Mouse (Mus musculus) E14TG2a.4 (cell line): ENCODE measurements around the gene Sox5.

ENCODE experiments used
- H3K27me3 ChIP-seq: 2 replicates; pipeline ENCODE4 v1.6.1; 2014; ENCODE audit warnings: low read length, control low read depth; ENCODE audit not compliant: insufficient read depth
- H3K36me3 ChIP-seq: 2 replicates; pipeline ENCODE4 v1.6.1; 2014; ENCODE audit warnings: low read length, control low read depth; ENCODE audit not compliant: insufficient read depth
- H3K4me1 ChIP-seq: replicated peaks from 2 replicates; pipeline ENCODE4 v1.6.1; 2014; ENCODE audit warnings: low read depth, low read length, control low read depth
- H3K4me3 ChIP-seq: replicated peaks from 2 replicates; pipeline ENCODE4 v1.5.1; 2014; ENCODE audit warnings: mild to moderate bottlenecking, low read length
- H3K9me3 ChIP-seq: 2 replicates; pipeline ENCODE4 v1.6.1; 2014; ENCODE audit warnings: low read length, control low read depth
- CTCF ChIP-seq: conservative IDR thresholded peaks from 2 replicates; pipeline ENCODE4 v1.5.1; 2014; ENCODE audit warnings: low read length
- NANOG ChIP-seq: IDR thresholded peaks from 2 replicates; pipeline ENCODE4 v1.6.1; 2014; ENCODE audit warnings: borderline replicate concordance, low read length, mixed read lengths
- POU5F1 ChIP-seq: IDR thresholded peaks from 2 replicates; pipeline ENCODE4 v1.6.1; 2014; ENCODE audit warnings: low read length, borderline replicate concordance

Sox5 gene

GRCm38 (mm10) chr6:144039221-144039620 lies 742.6 kb downstream of the Sox5 start:
- no peak for TF ChIP-seq POU5F1
- TF ChIP-seq NANOG: no peak
- no peak for TF ChIP-seq CTCF
- no peak overlapping the region for H3K4me3 ChIP-seq
- no peaks in the 10 kb centered on the region for H3K9me3 ChIP-seq
- no peaks in the 10 kb centered on the region for H3K4me1 ChIP-seq
- no peaks in the 10 kb centered on the region for H3K36me3 ChIP-seq
- H3K27me3 ChIP-seq: no peaks in the 10 kb centered on the region

- Histone ChIP-seq H3K36me3 (no peaks in the 10 kb centered on the region), H3K4me3 (no peak overlapping the region), H3K4me1 (no peaks in the 10 kb centered on the region), H3K9me3 (no peaks in the 10 kb centered on the region), H3K27me3 (no peaks in the 10 kb centered on the region)
- TF ChIP-seq POU5F1: no peak
- no peak for TF ChIP-seq NANOG
- TF ChIP-seq CTCF: no peak
Observed at GRCm38 (mm10) chr6:144033191-144033590, 748.6 kb downstream of the Sox5 start.

GRCm38 (mm10) chr6:144016929-144017328 lies 764.8 kb downstream of the Sox5 start:
- Histone ChIP-seq H3K36me3 (no peaks in the 10 kb centered on the region), H3K9me3 (no peaks in the 10 kb centered on the region), H3K27me3 (no peaks in the 10 kb centered on the region), H3K4me1 (no peaks in the 10 kb centered on the region), H3K4me3 (no peak overlapping the region)
- TF ChIP-seq NANOG: no peak

GRCm38 (mm10) chr6:144011880-144012524 lies 769.8 kb downstream of the Sox5 start:
- Histone ChIP-seq H3K36me3 (no peaks in the 10 kb centered on the region), H3K27me3 (no peaks in the 10 kb centered on the region), H3K9me3 (no peaks in the 10 kb centered on the region), H3K4me3 (no peak overlapping the region), H3K4me1 (no peaks in the 10 kb centered on the region)
- TF ChIP-seq CTCF (no peak), NANOG (no peak), POU5F1 (no peak)

- Histone ChIP-seq H3K9me3 (no peaks in the 10 kb centered on the region), H3K4me3 (no peak overlapping the region), H3K36me3 (no peaks in the 10 kb centered on the region), H3K27me3 (no peaks in the 10 kb centered on the region), H3K4me1 (no peaks in the 10 kb centered on the region)
- TF ChIP-seq POU5F1: no peak
- TF ChIP-seq CTCF: no peak
- TF ChIP-seq NANOG: no peak
Observed at GRCm38 (mm10) chr6:144010995-144011394, 770.8 kb downstream of the Sox5 start.

GRCm38 (mm10) chr6:144010285-144010684 lies 771.5 kb downstream of the Sox5 start:
- H3K4me3 ChIP-seq: no peak overlapping the region
- H3K27me3 ChIP-seq: no peaks in the 10 kb centered on the region
- TF ChIP-seq CTCF (no peak), NANOG (no peak), POU5F1 (no peak)
- H3K36me3 ChIP-seq: no peaks in the 10 kb centered on the region
- H3K9me3 ChIP-seq: no peaks in the 10 kb centered on the region
- no peaks in the 10 kb centered on the region for H3K4me1 ChIP-seq

GRCm38 (mm10) chr6:144005132-144005531 lies 776.6 kb downstream of the Sox5 start:
- TF ChIP-seq POU5F1 (no peak), CTCF (peak; percentile 51)
- Histone ChIP-seq H3K27me3 (no peaks in the 10 kb centered on the region), H3K4me1 (no peaks in the 10 kb centered on the region), H3K4me3 (no peak overlapping the region), H3K9me3 (no peaks in the 10 kb centered on the region), H3K36me3 (no peaks in the 10 kb centered on the region)

GRCm38 (mm10) chr6:143998201-143998600 lies 783.6 kb downstream of the Sox5 start:
- Histone ChIP-seq H3K36me3 (no peaks in the 10 kb centered on the region), H3K4me3 (no peak overlapping the region), H3K9me3 (no peaks in the 10 kb centered on the region), H3K27me3 (no peaks in the 10 kb centered on the region), H3K4me1 (no peaks in the 10 kb centered on the region)
- TF ChIP-seq POU5F1 (no peak), NANOG (no peak), CTCF (no peak)

GRCm38 (mm10) chr6:143997616-143998015 lies 784.2 kb downstream of the Sox5 start:
- no peaks in the 10 kb centered on the region for H3K9me3 ChIP-seq
- no peaks in the 10 kb centered on the region for H3K36me3 ChIP-seq
- H3K27me3 ChIP-seq: no peaks in the 10 kb centered on the region
- TF ChIP-seq POU5F1 (no peak), NANOG (no peak), CTCF (no peak)
- H3K4me1 ChIP-seq: no peaks in the 10 kb centered on the region
- H3K4me3 ChIP-seq: no peak overlapping the region
